Mouse (Mus musculus): Measurements from ENCODE around the gene Fdx1. TPM values are rescaled to one million over a fixed set of nuclear protein-coding genes. Genes with fewer than 3 reads are reported as not detected.

Gene Fdx1
- total RNA-seq (2021): 10 to 100 TPM; 12.6 to 14.4 TPM

DNA sequence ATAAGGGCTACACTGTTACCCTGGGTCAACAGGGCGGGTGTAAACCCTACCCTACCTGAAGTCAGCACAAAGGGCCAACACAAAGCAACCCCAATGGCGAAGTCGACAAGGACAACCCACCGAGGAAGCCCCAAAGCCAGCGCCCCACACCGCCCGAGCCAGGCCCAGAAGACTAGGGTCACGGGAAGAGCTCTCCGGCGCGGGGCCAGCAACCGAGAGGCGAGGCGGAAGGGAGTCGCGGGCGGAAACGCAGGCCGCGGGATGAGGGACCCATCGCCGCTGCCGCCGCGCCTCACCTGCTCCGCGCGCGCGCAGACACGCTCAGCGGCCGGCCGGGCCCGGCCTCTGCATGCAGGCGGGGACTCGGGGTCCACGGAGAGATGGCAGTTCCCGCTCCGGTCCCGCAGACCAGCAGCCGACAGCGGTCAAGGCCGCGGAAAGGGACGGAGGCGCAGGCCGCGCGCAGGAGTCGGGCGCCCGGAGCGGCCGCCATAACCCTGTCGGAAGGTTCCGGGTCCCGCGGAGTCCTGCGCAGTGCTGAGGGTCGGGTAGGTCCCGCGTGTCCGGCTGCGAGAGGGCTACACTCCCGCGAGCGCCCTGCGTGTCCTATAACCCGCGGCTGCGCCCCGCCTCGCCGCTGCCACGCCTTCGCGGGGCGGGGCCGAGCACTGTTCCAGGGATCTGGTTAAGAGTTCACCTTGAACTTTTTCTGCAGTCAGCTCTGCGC is at the start of gene Fdx1:
Fdx1 (minus strand) TSS at position 582 of the 727 bp plus-strand sequence.
- DNase-seq (ENCODE audit: extremely low spot score in 1 of 2, low spot score in 2 of 2): peak; percentile 13 to 87
- intact Hi-C loops (cut with DNase I): no loop called here

DNA sequence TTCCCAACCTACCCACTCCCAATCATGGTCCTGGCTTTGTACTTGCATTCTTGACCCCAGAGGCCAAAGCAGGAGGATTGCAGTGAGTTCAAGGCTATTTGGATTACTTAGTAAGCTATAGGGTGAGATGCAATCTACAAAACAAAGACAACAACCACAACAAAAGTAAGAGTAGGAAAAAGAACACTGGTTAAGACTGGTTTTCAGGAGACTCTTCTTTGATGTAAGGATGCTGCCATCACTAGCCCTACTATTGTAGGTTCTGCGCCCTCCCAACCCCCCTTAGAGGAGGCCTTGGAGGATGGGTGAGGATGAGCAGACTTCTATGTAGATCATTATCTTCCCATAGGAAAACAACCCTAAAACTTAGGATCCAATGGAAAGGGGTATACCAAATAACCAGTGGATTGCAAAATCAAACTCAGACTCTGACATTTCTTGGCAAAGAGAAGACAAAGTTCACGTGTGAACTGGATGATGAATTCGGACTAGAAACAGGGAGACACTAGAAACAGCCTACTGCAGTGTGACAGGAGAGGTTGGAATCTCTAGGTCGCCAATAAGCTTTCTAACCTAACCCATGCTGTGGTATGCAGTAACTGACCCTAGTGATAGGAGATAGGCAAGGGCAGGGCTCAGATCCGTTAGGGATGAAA is 49.6 kb upstream of the Fdx1 start:
- intact Hi-C loops (cut with DNase I): no loop called here
- no peak for DNase-seq (ENCODE audit: extremely low spot score in 1 of 2, low spot score in 2 of 2)

DNA sequence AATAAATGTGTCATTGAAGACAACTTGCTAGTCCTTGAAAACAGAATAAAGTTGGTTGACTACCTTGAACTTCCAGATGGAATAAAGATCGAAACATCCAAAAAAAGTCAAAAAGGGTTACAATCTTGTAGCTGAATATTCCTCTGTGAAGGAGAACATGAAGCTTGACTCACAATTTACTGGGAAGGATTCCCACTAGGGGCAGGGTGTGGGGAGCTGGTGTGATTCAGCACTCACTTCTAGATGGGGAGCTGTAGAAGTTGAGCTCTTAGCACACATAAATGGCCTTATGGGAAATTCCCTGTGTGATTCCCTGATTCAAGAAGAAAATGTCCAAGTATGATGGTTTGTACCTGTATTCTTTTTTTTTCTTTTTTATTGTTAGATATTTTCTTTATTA is 49.0 kb upstream of the Fdx1 start:
- intact Hi-C loops (cut with DNase I): no loop called here
- DNase-seq (ENCODE audit: extremely low spot score in 1 of 2, low spot score in 2 of 2): no peak

DNA sequence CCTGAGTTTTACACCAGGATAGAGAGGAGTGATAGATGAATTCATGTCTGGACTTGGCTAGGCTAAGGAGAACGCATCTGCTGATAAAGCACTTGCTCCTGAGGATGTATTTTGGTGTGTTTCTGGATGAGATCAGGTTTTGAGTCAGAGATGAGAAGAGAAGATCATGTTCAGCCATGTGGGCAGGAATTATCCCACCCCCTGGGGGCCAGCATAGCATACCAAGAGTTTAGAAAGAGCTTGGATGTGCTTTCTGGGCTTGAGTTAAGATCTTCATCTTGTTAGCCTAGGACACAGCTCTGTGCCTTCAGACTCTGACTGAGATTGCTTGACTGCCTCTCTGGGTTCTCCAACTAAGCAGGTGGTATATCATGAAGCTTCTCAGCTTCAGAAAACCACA is 45.2 kb upstream of the Fdx1 start:
- intact Hi-C loops (cut with DNase I): no loop called here
- DNase-seq (ENCODE audit: extremely low spot score in 1 of 2, low spot score in 2 of 2): no peak

DNA sequence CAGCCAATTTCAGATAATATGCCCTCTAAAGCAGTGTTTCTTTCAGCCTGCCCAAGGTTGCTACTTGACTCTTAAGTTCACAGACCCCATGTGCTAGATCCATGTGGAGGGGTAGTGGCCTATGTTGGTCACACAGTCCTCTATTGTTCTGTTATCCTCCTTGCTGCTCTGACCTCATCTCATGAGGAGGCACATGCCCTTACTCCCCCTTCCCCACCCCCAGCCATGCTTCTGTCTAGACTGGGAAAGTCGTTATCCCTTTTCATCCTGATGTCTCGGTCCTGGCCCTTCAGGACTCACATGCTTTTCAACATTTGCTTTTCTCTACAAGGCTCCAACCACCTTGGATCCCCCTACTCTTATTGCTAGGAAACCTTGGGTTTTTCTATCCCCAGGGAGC is 44.0 kb upstream of the Fdx1 start:
- intact Hi-C loops (cut with DNase I): no loop called here
- no peak for DNase-seq (ENCODE audit: extremely low spot score in 1 of 2, low spot score in 2 of 2)

DNA sequence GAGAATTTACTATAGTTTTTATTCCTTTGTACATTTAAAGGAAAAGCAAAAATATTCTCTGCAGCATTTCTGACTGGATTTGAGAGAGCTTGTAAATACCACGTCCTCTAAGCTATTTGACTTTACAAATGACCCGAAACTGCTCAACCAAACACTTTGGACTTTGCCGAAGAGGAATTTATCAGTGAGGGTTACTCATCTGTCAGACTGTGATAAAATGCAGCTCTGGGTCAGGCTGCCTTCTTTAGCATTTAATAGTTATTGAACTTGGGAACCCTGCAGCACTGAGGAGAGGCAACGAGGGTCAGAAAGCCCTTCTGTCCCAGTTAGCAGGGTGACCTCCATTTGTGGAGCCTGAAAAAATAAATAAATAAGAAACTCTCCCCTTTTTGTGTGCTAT is 40.1 kb upstream of the Fdx1 start:
- no peak for DNase-seq (ENCODE audit: extremely low spot score in 1 of 2, low spot score in 2 of 2)
- intact Hi-C loops (cut with DNase I): no loop called here

DNA sequence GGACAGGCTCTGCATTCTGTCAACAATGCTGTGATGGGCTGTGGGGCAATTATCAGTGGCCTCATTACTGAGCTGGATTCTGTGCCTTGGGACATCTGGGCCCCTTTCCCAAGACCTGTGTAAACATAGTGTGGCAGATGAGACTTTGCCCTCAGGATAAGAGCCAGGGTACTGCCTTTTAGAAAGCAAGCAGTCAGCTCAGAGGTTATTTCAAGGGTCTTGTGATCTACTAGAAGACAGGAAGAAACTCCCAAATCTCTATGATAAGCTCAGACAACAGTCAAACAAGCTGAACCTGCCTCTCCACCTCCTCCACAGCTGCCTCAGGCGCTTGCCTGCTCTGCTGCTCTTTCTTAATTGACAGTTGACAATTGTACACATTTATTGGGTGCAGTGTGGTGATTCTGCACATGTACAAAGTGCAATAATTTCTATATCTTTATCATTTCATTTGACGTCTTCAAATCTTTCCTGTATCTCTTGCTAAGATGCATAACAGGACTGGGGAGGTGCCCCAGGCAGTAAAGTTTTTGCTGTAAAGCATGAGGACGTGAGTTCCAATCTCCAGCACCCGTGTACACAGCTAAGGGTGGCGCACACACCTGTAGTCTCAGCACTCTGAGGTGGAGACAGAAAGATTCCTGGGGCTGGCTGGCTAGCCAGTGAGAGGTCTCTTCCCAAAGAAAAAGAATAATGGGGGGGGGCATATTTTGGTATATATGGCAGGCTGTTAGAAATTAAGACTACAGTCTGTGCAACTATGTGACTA is 32.2 kb upstream of the Fdx1 start:
- no peak for DNase-seq (ENCODE audit: extremely low spot score in 1 of 2, low spot score in 2 of 2)
- intact Hi-C loops (cut with DNase I): no loop called here

DNA sequence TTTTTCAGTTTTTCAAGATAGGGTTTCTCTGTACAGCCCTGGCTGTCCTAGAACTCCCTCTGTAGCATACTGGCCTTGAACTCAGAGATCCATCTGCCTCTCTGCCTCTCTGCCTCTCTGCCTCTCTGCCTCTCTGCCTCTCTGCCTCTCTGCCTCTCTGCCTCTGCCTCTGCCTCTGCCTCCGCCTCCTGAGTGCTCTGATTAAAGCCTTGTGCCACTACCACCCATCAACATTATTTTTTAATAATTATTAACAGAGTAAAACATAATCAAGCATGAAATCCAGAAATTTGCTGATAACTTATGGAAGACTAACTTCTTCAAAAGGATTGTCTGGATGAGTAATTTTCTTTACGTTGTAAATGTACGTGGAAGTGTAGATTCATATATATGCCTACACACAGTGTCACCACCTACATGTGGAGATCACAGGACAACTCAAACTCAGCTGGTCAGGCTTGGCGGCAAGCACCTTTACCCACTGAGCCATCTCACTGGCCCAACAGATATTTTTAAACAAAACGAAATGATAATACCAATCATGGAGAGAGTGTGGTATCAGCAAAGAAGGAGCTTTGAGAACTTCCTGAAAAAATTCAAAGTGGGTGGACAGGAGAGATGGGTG is 31.4 kb upstream of the Fdx1 start:
- no peak for DNase-seq (ENCODE audit: extremely low spot score in 1 of 2, low spot score in 2 of 2)
- intact Hi-C loops (cut with DNase I): no loop called here

DNA sequence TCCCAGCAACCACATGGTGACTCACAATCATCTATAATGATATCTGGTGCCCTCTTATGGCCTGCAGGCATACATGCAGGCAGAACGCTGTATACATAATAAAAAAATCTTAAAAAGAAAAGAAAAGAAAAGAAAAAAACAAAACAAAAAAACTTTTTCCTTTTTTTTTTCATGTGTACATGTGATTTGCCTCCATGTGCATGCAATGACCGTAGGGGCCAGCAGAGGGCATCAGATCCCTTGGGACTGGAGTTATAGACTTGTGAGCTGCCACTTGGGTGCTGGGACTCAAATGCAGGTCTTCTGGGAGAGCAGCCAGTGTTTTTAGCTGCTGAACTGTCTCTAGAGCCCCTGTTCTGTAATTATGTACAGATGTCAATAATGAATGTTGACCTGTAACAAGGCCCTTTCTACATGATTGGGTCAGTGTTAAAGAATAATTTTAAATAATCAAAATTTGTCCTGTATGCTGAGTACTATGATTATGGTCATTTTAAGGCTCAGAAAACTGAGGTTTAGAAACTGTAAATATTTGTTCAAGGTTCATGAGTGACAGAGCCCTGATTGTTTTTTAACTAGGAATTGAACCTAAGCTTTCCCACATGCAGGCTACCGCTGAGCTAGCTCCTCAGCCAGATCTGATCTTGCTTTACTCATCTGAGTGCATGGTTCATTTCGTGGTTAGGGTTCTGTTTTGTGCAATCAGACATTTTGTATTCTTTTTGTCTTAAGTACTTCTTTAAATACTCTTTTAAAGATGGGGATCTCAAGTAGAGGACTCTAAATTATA is 30.3 kb upstream of the Fdx1 start:
- peak in 1 of 2 experiments; percentile 31 for DNase-seq (ENCODE audit: extremely low spot score in 1 of 2, low spot score in 2 of 2)
- intact Hi-C loops (cut with DNase I): no loop called here

DNA sequence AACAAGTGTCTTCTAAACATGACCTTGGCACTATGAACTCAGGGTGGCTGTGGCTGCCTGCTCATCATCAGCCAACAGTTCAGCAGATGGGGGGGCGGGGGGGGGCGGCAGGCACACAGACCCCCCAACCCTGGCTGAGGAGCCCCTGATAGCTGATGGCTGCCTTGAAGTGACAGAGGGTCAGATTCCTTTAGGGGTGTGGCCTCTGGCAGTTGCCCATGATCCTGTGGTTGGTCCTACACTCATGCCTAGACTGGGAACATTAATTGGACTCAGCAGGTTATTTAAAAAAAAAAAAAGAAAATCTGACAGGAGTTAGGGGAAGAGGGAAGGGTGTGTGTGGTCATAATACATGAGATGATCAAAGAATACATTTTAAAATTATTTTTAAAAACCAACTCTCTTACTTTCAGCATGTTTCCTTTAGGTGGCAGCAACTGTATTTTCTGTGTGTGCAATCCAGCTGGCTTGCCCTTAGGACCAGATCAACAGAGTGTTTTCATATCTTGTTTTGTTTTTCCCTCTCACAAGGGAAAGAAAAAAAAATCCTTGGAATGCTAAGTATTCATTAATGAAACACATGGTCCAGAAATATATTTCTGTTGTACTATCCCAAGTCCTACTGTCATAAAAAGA is 28.0 kb upstream of the Fdx1 start:
- no peak for DNase-seq (ENCODE audit: extremely low spot score in 1 of 2, low spot score in 2 of 2)
- intact Hi-C loops (cut with DNase I): no loop called here

DNA sequence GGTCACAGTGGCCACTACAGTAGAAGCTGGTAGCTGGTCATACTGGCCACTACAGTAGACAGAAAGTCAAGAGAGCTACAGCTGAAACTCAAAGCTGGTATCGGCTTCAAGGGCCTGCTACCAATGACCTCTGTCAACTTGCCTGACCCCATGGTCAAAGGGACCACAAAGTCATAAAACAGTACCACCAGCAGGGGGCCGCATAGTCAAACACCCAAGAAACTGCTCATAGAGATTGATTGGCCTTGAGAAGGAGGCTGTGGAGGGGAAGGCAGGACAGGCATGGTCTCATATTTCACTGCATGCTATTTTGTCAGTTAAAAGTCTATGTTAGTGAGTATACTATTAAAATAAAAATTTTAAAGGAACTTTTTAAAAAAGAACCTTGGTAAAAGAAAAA is 27.5 kb upstream of the Fdx1 start:
- peak in 1 of 2 experiments; percentile 35 for DNase-seq (ENCODE audit: extremely low spot score in 1 of 2, low spot score in 2 of 2)
- intact Hi-C loops (cut with DNase I): no loop called here

DNA sequence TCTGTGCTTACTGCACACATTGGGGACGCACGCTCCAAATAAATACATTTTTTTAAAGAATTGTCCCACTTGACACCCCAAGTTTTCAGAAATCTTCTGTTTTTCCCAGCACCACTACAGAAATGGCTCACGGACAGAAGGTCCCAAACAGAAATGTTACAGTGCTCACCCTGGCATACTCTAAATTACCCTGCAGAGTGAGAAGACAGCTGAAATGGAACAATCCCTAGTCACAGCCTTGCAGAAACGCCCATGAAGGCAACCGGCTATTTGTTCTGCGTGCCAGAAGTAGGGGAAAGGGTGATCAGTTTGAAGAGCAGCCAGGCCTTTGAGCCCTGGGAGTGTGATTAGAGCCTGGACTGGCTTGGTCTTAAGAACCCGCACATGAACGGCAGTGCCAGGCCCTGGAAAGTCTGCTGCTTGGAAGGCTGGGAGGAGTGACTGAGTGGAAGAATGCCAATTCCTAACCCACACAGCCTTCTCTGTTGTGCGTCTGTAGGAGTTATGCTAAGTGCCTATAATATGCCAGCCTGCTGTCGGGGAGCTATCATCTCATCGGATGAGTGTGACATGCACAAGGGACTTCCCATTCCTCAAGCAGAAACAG is 22.2 kb upstream of the Fdx1 start:
- intact Hi-C loops (cut with DNase I): no loop called here
- DNase-seq (ENCODE audit: extremely low spot score in 1 of 2, low spot score in 2 of 2): peak; percentile 49 to 78

DNA sequence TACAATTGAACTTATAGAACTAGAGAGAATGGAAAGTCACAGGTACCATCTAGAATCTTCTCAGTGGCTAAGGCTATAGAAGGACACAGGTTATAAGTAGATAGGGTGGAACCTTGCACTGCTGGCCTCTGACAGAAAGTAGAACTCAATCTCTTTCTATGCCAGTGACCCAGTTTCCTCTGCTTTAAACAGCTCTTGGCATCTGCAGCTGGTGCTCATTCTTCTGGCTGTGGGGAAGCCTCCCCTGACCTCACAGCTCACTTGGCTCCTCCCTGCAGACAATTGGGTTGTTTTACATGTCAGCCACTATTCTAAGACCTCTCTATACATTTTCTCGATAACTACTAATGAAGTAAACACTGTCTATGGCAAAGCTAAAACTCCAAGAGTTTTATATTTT is 17.8 kb upstream of the Fdx1 start:
- intact Hi-C loops (cut with DNase I): no loop called here

DNA sequence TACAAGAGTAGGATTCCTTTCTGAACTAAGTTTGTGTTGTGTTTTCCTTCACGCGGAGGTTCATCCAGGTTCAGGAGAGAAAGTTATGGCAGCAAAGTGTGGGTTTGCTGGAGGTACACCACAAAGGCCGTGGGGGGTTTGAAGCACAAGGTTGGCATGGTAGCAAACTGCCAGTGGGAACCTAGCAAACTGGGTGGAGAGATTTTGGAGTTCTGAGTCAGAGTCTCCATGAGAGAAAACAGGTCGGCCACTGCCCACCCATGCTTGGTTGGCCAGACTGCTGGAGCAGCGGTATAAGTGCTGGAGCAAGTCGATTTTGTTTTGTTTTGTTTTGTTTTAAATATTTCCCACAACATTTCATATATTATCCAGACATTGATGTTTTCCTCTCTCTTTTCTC is 15.9 kb upstream of the Fdx1 start:
- intact Hi-C loops (cut with DNase I): loop anchor here (5.0 kb wide), 3 partner anchors 68 to 308 kb away; partner anchors contain the start of gene Rdx
- DNase-seq (ENCODE audit: extremely low spot score in 1 of 2, low spot score in 2 of 2): no peak

More for the DNA sequence above, 17.8 kb upstream of the Fdx1 start:
- DNase-seq (ENCODE audit: extremely low spot score in 1 of 2, low spot score in 2 of 2): no peak

DNA sequence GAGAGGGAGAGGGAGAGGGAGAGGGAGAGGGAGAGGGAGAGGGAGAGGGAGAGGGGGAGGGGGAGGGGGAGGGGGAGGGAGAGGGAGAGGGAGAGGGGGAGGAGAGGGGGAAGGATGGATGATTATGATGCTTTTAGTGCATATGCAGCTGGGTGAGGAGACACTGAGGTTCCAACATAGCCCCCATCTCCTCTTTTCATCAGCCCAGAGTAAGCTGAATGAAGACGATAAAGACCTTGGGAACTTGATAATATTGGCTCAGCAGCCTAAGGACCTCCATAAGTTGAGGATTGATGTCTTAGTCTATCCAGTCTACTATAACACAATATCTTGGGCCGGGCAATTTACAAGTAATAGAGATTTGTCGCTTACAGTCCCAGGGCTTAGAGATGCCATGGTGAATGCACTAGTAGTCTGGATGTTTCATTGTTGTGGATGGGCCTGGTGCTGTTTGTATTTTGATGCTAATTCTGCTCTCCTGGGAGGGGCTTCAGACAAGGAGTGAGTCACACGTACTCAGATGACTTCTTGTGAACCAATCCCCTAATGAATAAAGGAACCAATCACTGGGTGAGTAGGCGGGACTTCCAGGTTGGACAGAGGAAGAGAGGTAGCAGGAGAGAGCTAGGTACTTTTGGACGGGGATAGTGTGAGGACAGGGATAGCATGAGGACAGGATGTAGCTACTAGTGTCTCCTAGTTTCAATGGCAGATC is 15.3 kb upstream of the Fdx1 start:
- intact Hi-C loops (cut with DNase I): loop anchor here (5.0 kb wide), 3 partner anchors 69 to 309 kb away; partner anchors contain the start of gene Rdx
- DNase-seq (ENCODE audit: extremely low spot score in 1 of 2, low spot score in 2 of 2): no peak

DNA sequence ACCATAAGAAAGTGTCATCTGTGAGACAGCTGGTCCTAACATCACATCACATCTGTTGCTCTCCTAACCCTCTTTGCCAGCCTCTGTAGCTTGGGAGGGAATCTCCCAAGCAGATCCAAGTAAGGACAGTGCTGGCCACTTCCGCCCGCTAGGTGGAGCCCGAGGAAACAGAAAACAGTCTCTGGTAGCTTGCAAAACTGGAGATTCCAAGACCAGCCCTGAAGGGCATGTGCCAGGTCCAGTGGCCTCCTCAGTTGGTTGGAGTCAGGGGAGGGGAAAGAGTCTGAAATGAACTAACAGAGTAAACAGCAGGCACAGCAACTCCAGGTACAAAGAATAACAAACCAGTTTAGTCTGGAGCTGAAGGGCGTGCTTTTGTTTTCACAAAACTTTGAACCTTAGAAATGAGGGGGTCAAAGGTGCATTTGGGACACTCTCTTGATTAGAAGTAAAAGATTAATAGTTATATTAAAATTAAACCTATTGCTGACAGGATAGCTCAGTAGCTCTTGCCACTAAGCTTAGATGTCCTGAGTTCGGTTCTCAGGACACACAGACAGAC is 14.2 kb upstream of the Fdx1 start:
- DNase-seq (ENCODE audit: extremely low spot score in 1 of 2, low spot score in 2 of 2): peak; percentile 74 to 83
- intact Hi-C loops (cut with DNase I): loop anchor here (5.0 kb wide), 3 partner anchors 70 to 310 kb away; partner anchors contain the start of gene Rdx

DNA sequence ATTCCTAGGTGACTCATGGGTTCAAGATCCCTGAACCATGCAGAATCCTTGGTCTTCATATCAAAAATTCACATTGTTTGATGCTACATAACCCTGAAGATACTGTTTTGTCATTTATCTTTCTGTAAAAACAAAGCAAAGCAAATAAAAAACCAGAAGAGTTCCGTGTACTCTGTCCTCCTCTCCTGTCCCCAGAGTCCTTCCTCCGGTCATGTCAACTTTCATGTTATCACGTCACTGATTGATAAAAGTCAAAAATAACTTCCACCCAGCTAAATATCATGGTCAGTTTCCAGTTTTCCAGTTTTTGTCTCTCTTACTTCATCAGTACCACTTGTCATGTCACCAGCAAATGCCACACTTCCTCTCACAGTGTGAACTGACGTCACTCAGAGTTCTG is 11.5 kb upstream of the Fdx1 start:
- DNase-seq (ENCODE audit: extremely low spot score in 1 of 2, low spot score in 2 of 2): no peak
- intact Hi-C loops (cut with DNase I): loop anchor here (5.0 kb wide), 3 partner anchors 72 to 312 kb away; partner anchors contain the start of gene Rdx
